9 mouse cellular contexts compared by ENCODE assay signal in genomic region chr11:49244595-49244930, GRCm38 (mm10). TPM values are rescaled to one million over a fixed set of nuclear protein-coding genes. Genes with fewer than 3 reads are reported as not detected.
DNase-seq lines count a peak whose midpoint lies in the region; ATAC-seq and TF ChIP-seq lines count a peak whose summit lies in the region.
"Had no signal": no experiment of that assay in that cellular context is flagged by ENCODE, and none has a peak within 500 bp of the region (broad histone marks: within the 10 kb centered on the region; RNA-seq: fewer than 3 reads in every experiment).

No protein-coding gene starts in this region.

- ATAC-seq in heart, embryonic 16.5 days (replicated peaks; ENCODE audit: extremely low read depth, insufficient read depth, low FRiP score), result no peak
- no peak for ATAC-seq in G1E (ENCODE audit: extremely low read depth, insufficient number of reproducible peaks, low FRiP score, poor library complexity, severe bottlenecking)
- no peak; the same call in 1 of the 2 replicates for ATAC-seq in forebrain, embryonic 15.5 days (replicated peaks)
- no peak for ATAC-seq in liver, postnatal 0 days

- peak overlapping the region; percentile 84 for H3K4me2 ChIP-seq in heart, embryonic 16.5 days (ENCODE audit: low read depth, low read length)
- peak overlapping the region; percentile 62 for H3K4me2 ChIP-seq in forebrain, embryonic 15.5 days (replicated peaks)
- peak overlapping the region; percentile 95 for H3K4me2 ChIP-seq in liver, postnatal 0 days (ENCODE audit: low read depth, low read length)

- H3K4me3 ChIP-seq in heart, embryonic 16.5 days (ENCODE audit: low read length), result peak overlapping the region; percentile 56
- peak overlapping the region; percentile 72 for H3K4me3 ChIP-seq in G1E (ENCODE audit: low read depth, low read length)
- H3K4me3 ChIP-seq in forebrain, embryonic 15.5 days, result peak overlapping the region; percentile 93
- peak overlapping the region; percentile 73 for H3K4me3 ChIP-seq in liver, postnatal 0 days (ENCODE audit: low read depth, low read length)

- H3K9me3 ChIP-seq in heart, embryonic 16.5 days (replicated peaks; ENCODE audit: control insufficient read depth, low read length), result no peaks in the 10 kb centered on the region
- no peaks in the 10 kb centered on the region for H3K9me3 ChIP-seq in G1E (replicated peaks)
- H3K9me3 ChIP-seq in forebrain, embryonic 15.5 days, result no peaks in the 10 kb centered on the region
- H3K9me3 ChIP-seq in liver, postnatal 0 days (ENCODE audit: low read length), result no peaks in the 10 kb centered on the region

- peak overlapping the region; percentile 58 for H3K9ac ChIP-seq in heart, embryonic 16.5 days (ENCODE audit: low read length)
- peak overlapping the region; percentile 83 for H3K9ac ChIP-seq in forebrain, embryonic 15.5 days (replicated peaks)
- peak overlapping the region; percentile 71 for H3K9ac ChIP-seq in liver, postnatal 0 days (replicated peaks)

- no peaks in the 10 kb centered on the region for H3K36me3 ChIP-seq in heart, embryonic 16.5 days (ENCODE audit: control insufficient read depth, insufficient read depth)
- H3K36me3 ChIP-seq in G1E (replicated peaks), result peaks cover 10% of the 10 kb centered on the region
- H3K36me3 ChIP-seq in forebrain, embryonic 15.5 days, result no peaks in the 10 kb centered on the region
- no peaks in the 10 kb centered on the region for H3K36me3 ChIP-seq in liver, postnatal 0 days (replicated peaks; ENCODE audit: insufficient read depth, low read length)

- DNase-seq in heart, adult 9 months (ENCODE audit: low spot score in 2 of 2), result no peak
- DNase-seq in G1E (ENCODE audit: low spot score), result no peak
- DNase-seq in liver, postnatal 0 days, result no peak
- DNase-seq in layer of hippocampus, adult 9-10 months (ENCODE audit: low spot score), result no peak
- no peak for DNase-seq in thymus, postnatal 14 days
- no peak for DNase-seq in cerebellum, postnatal 36 days

- no peak for TF ChIP-seq CTCF in G1E (IDR thresholded peaks at IDR 0.05; ENCODE audit: low read depth, low read length)
- no peak for TF ChIP-seq CTCF in liver, postnatal 0 days (IDR thresholded peaks at IDR 0.05; ENCODE audit: low read depth)

- H3K27me3 ChIP-seq in heart, embryonic 16.5 days (ENCODE audit: control insufficient read depth, insufficient read depth, low read length), result no peaks in the 10 kb centered on the region
- no peaks in the 10 kb centered on the region for H3K27me3 ChIP-seq in G1E (ENCODE audit: insufficient read depth, low read length)
- H3K27me3 ChIP-seq in forebrain, embryonic 15.5 days, result no peaks in the 10 kb centered on the region
- no peaks in the 10 kb centered on the region for H3K27me3 ChIP-seq in liver, postnatal 0 days (ENCODE audit: insufficient read depth, low read length)

- TF ChIP-seq EP300 in liver, postnatal 0 days (IDR thresholded peaks at IDR 0.05; ENCODE audit: low read depth), result no peak

- peak overlapping the region; percentile 82 for H3K27ac ChIP-seq in heart, embryonic 16.5 days (ENCODE audit: low read length)
- peak overlapping the region; percentile 97 for H3K27ac ChIP-seq in forebrain, embryonic 15.5 days (replicated peaks)
- peak overlapping the region; percentile 98 for H3K27ac ChIP-seq in liver, postnatal 0 days (ENCODE audit: low read depth)

- H3K4me1 ChIP-seq in heart, embryonic 16.5 days (ENCODE audit: control insufficient read depth, insufficient read depth, low read length), result peaks cover 39% of the 10 kb centered on the region
- peaks cover 81% of the 10 kb centered on the region for H3K4me1 ChIP-seq in G1E (ENCODE audit: insufficient read depth, low read depth, low read length)
- H3K4me1 ChIP-seq in forebrain, embryonic 15.5 days, result peaks cover 25% of the 10 kb centered on the region
- H3K4me1 ChIP-seq in liver, postnatal 0 days (ENCODE audit: insufficient read depth), result peaks cover 63% of the 10 kb centered on the region

- 2% methylated on average over 4 of the region's 4 CpGs for WGBS in heart, embryonic 16.5 days
- 2% methylated on average over 4 of the region's 4 CpGs for WGBS in forebrain, embryonic 15.5 days
- under 1% methylated on average over 4 of the region's 4 CpGs for WGBS in liver, postnatal 0 days (ENCODE audit: insufficient replicate concordance)

RNA-seq across cellular contexts. Expression of gene Mgat1, which starts 0.6 kb away (rescaled TPM):
- polyA plus RNA-seq in heart, embryonic 16.5 days (2015; fragmentation: Nextera tagmentation; extraction: Ambion mirVana), result 57.4 and 61.4 TPM in 2 replicates
- total RNA-seq in G1E (2014; fragmentation: Nextera tagmentation) (18.2 and 20.0 TPM in 2 replicates), G1E (2017) (26.1 and 28.9 TPM in 2 replicates)
- 34.8 and 36.9 TPM in 2 replicates for polyA plus RNA-seq in G1E (2012)
- polyA plus RNA-seq in forebrain, embryonic 15.5 days (2015; fragmentation: Nextera tagmentation; extraction: Ambion mirVana), result 30.2 and 30.3 TPM in 2 replicates
- polyA plus RNA-seq in liver, postnatal 0 days (2015; fragmentation: Nextera tagmentation; extraction: Ambion mirVana), result 56.3 and 58.2 TPM in 2 replicates

RNA-seq across cellular contexts. Expression of gene Olfr1393, which starts 33.5 kb away (rescaled TPM):
- polyA plus RNA-seq in heart, embryonic 16.5 days (2015; fragmentation: Nextera tagmentation; extraction: Ambion mirVana), result 0.15 and 0.17 TPM in 2 replicates
- total RNA-seq in G1E (2014; fragmentation: Nextera tagmentation) (not detected in 2 replicates), G1E (2017) (0.35 and 0.55 TPM in 2 replicates)
- not detected in 2 replicates for polyA plus RNA-seq in G1E (2012)
- not detected in 2 replicates for polyA plus RNA-seq in forebrain, embryonic 15.5 days (2015; fragmentation: Nextera tagmentation; extraction: Ambion mirVana)
- 0.05 and 0.07 TPM in 2 replicates for polyA plus RNA-seq in liver, postnatal 0 days (2015; fragmentation: Nextera tagmentation; extraction: Ambion mirVana)
- polyA plus RNA-seq: thymus, postnatal 0 days had no signal

RNA-seq across cellular contexts. Expression of gene Olfr1392, which starts 40.5 kb away (rescaled TPM):
- polyA plus RNA-seq in heart, embryonic 16.5 days (2015; fragmentation: Nextera tagmentation; extraction: Ambion mirVana), result not detected in 2 replicates
- total RNA-seq in G1E (2014; fragmentation: Nextera tagmentation) (0.44 TPM in 1 of 2 replicates, not detected in the other), G1E (2017) (0.11 and 0.12 TPM in 2 replicates)
- not detected in 2 replicates for polyA plus RNA-seq in G1E (2012)
- polyA plus RNA-seq in forebrain, embryonic 15.5 days (2015; fragmentation: Nextera tagmentation; extraction: Ambion mirVana), result not detected in 2 replicates
- not detected in 2 replicates for polyA plus RNA-seq in liver, postnatal 0 days (2015; fragmentation: Nextera tagmentation; extraction: Ambion mirVana)
- polyA plus RNA-seq: thymus, postnatal 0 days had no signal

RNA-seq across cellular contexts. Expression of gene Zfp62, which starts 41.5 kb away (rescaled TPM):
- polyA plus RNA-seq in heart, embryonic 16.5 days (2015; fragmentation: Nextera tagmentation; extraction: Ambion mirVana), result 28.3 and 30.0 TPM in 2 replicates
- total RNA-seq in G1E (2014; fragmentation: Nextera tagmentation) (143 and 160 TPM in 2 replicates), G1E (2017) (72.7 and 78.2 TPM in 2 replicates)
- polyA plus RNA-seq in G1E (2012), result 6.5 and 13.3 TPM in 2 replicates
- 54.7 and 55.1 TPM in 2 replicates for polyA plus RNA-seq in forebrain, embryonic 15.5 days (2015; fragmentation: Nextera tagmentation; extraction: Ambion mirVana)
- polyA plus RNA-seq in liver, postnatal 0 days (2015; fragmentation: Nextera tagmentation; extraction: Ambion mirVana), result 8.6 and 8.8 TPM in 2 replicates

RNA-seq across cellular contexts. Expression of gene Btnl9, which starts 57.6 kb away (rescaled TPM):
- 6.4 and 8.0 TPM in 2 replicates for polyA plus RNA-seq in heart, embryonic 16.5 days (2015; fragmentation: Nextera tagmentation; extraction: Ambion mirVana)
- not detected in 2 replicates for total RNA-seq in G1E (2014; fragmentation: Nextera tagmentation)
- total RNA-seq in G1E (2017), result 0.17 and 0.22 TPM in 2 replicates
- not detected in 2 replicates for polyA plus RNA-seq in G1E (2012)
- polyA plus RNA-seq in forebrain, embryonic 15.5 days (2015; fragmentation: Nextera tagmentation; extraction: Ambion mirVana), result 0.09 TPM in 1 of 2 replicates, not detected in the other
- polyA plus RNA-seq in liver, postnatal 0 days (2015; fragmentation: Nextera tagmentation; extraction: Ambion mirVana), result 1.6 and 1.9 TPM in 2 replicates
